Mouse (Mus musculus): ENCODE data around the gene Kctd10.

Kctd10 gene

GRCm38 (mm10) chr5:114378177-114378920 lies 2.0 kb downstream of the Kctd10 start:
- no peak for DNase-seq

GRCm38 (mm10) chr5:114374409-114375213 lies 5.7 kb downstream of the Kctd10 start:
- no peak for DNase-seq

- no peak for DNase-seq
Observed at GRCm38 (mm10) chr5:114373581-114373980, 6.7 kb downstream of the Kctd10 start.

DNA sequence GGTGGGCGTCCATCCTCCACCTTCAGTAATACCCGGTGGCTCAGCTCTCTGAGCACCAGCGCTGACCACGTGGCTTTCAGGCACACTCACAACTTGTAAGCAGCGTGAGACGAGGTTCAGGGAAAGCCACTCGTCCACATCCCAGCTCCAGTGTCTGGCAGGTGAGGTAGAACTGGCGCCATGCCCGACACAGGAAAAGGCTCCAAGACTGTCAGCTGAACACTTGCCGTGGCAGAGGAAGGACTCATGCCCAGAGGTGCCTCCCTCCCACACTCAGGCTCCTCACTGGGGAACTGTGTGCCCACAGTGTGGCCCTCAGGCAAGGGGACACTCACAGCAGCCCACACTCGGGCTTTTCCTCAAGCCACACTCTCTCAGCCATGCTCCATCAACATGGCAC lies 7.1 kb downstream of the Kctd10 start:
- DNase-seq: peak; percentile 35 to 41

- DNase-seq: no peak
Observed at GRCm38 (mm10) chr5:114372565-114372964, 7.7 kb downstream of the Kctd10 start.

DNA sequence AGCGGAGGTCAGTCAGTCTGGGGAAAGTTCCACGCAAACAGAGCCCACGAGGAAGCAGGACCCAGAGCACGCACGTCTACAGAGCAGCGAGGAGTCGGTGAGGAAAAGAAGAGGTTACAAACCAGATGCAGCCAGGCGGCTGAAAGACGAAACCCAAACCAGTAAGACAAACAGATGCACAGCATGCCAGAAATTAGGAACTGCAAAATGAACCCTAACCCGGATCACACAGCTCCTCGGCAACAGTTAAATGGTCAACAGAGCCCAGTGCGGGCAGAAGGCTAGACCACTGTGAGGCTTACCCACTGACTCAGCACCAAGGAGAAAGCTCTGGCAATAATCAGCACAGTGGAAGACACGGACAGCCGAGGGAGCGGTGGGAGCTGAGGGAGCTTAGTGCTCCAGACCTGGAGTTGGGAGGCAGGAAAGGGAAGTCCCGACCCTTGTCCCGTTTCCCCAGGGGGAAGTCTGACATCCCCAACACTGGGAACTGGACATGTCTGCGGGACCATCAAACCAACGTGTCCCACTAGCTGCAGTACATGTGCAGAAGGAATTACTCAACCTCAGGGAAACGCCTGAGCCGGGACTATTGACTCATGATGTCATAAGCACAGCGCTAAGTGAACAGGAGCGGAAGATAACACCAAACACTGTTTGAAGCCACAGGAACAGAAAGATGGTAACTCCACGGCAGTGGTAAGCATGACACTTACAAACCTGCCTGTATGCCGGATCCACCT lies 8.4 kb downstream of the Kctd10 start:
- no peak for DNase-seq

GRCm38 (mm10) chr5:114371331-114371730 lies 9.0 kb downstream of the Kctd10 start:
- DNase-seq: no peak

- DNase-seq: peak in 1 of 2 experiments; percentile 26
Observed at GRCm38 (mm10) chr5:114370371-114370776, 9.9 kb downstream of the Kctd10 start.

DNA sequence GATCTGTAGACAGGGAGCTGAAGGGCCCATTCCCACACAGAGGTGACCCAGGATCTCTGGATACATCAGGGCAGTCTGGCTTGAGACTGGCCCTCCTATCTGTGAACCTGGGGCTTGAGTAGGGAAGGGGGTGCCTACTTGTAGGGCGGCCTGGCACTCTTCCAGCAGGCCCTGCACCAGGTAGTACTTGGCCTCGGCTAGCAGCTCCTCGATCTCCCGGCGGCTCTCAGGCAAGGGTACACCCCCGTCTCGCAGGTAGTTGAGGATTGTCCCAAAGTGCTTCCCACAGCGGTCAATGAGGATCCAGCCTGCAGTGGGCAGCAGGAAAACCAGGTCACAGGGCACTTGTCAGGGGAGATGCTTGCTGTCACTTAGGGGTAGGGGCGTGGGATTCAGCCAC lies 10.4 kb downstream of the Kctd10 start:
- no peak for DNase-seq

- no peak for DNase-seq
Observed at GRCm38 (mm10) chr5:114368803-114369496, 11.4 kb downstream of the Kctd10 start.

DNA sequence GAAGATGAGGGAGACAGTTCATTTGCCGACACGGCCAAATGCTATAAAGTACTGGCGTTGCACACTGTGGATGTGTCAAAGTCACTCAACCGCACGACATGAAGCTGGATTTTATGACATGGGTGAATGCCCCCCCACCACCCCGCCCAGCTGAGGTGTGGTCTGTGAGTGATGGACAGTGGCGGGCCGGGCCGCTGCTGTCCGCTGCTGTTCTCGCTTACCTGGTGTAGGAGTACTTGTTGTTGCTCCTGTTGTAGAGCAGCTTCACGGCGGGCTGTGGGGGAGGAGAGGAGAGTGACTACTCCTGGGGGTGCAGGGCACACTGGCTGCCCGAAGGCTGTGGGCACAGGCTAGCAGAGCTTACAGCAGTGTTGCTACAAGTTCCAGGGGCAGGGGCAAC lies 12.2 kb downstream of the Kctd10 start:
- DNase-seq: no peak

GRCm38 (mm10) chr5:114365043-114365752 lies 15.1 kb downstream of the Kctd10 start:
- DNase-seq: peak in 1 of 2 experiments; percentile 23

DNA sequence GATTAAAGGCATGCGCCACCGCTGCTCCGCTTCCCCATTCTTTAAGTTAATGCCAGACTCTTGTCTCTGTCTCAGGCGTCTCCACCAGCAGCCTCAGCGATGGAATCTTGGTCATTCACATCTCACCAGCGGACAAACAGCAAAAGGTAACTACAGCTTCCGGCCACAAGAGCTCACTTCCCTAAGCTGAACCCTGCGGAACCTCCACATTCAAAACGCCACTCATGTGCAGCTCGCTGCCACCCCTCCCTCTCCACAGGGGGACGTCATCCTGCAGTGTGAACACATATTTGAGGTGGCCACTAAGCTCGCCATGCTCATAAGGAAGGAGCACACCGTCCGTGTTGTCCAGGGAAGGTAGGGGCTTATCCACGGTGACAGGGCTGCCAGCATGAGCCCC lies 19.3 kb downstream of the Kctd10 start:
- no peak for DNase-seq

- no peak for DNase-seq
Observed at GRCm38 (mm10) chr5:114359586-114359985, 20.7 kb downstream of the Kctd10 start.

DNA sequence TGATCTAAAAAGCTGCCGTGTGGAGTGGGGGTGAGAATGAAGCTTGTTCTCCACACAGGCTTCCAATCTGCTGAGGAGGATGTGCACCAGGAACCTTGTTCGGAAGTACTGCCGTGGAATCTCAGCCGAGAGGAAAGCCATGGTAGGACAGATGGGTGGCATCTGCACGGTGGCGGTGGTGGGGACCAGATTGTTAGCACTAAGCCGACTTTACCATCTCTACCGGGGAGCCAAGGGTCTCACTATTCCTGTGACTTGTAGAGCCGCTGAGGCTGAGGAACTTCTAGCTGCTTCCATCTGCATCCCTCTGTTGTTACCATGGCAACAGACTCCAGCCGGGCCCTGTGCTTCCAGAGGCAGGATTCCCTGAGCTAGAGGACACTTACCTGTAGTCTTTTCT lies 21.5 kb downstream of the Kctd10 start:
- peak; percentile 38 to 40 for DNase-seq

GRCm38 (mm10) chr5:114356936-114357751 lies 23.2 kb downstream of the Kctd10 start:
- DNase-seq: peak in 1 of 2 experiments; percentile 29

DNA sequence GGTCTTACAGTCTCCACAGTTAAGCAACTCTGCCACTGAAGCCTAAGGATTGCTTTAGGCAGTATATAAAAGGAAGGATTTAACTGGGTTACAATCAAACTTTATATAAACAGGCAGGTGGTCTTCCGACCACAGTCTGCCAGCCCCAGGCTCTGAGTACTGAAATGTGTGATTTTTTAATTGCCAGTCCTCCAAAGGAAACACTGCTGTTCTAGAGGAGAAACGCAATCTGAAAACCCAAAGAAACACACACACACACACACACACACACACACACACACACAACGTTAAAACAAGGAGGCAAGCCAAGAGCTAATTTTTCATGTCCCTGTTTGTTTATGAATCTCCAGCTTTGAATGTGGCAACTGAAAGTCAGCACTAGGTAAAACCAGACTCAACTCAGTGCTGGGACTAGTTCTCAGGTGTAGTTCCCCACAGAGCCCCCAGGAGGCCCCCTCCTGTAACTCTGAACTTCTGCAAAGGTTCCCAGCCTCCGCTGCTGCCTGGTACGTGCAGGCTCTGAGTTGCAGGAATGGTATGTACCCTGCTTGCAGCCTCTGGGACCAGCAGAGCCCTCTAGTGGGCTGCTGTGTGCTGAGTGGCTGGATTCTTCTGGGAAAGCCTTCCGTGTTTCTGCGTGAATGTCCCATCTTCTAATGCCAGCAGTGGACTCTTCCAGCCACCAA lies 23.9 kb downstream of the Kctd10 start:
- DNase-seq: peak; percentile 57 to 62

DNA sequence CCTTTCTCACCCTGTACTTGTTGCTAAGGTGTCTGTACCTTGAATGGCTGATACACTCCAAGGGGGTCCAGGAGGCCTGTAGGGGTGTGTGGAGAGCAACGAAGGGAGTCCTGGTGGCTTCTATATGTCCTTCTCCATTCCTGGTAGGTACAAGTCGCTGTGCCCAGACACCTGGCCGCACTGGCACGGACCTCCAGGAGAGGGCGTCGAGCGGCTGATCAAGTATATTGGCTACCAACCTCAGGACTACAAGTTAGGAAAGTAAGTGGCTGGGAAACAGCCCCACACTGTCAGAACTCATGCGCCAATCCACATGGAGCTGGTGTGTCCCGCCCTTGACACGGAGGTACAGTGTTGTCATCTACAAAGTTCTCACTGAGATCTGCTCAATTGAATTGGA lies 28.8 kb downstream of the Kctd10 start:
- DNase-seq: no peak

DNA sequence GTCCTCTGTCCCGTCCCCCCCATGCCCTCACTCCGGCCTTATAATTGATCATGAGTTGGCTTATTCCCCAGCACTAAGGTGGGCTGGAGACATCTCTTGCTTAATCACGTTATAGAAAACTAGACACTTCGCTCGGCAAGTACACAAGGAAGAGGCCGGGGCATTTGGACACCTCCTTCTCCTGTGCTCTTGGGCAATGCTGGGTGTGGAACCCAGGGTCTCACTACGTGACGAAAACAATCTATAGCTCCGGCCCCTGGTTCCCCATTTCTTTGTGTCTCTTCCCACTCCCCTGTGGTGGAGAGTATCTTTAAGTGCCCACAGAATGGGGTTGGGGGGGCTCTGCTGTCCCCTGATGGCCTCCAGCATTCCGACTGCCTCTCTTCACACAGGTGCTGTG lies 33.3 kb downstream of the Kctd10 start:
- DNase-seq: no peak

DNA sequence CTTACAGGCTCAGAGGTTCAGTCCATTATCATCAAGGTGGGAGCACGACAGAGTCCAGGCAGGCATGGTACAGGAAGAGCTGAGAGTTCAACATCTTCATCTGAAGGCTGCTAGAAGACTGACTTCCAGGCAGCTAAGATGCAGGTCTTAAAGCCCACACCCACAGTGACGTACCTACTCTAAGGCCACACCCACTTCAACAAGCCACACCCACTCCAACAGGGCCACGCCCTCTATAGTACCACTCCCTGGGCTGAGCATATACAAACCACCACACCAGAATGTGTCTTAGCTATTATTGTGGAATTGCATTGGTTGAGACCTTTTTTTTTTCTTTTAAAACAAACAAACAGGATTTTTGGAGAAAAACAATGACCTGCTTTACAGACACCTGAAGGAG lies 34.8 kb downstream of the Kctd10 start:
- no peak for DNase-seq

DNA sequence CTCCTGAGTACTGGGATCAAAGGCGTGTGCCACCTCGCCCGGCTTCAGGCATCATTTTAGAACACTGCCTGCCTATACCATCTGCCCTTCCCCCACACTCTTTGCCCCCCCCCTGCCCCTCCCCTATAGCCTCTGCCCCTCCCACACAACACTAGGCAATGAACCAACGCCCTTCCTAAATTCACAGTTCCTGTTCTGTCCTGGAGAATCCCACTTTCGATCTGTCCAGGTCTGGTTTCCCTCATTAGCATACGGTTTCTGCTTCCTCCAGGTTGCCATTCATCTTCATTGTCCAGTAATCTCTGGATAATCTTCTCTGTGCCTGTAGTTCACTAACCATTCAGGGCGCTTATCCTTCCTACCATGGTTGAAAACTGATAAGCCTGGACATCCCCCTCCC lies 36.7 kb downstream of the Kctd10 start:
- no peak for DNase-seq
